In the genomic region with DNA sequence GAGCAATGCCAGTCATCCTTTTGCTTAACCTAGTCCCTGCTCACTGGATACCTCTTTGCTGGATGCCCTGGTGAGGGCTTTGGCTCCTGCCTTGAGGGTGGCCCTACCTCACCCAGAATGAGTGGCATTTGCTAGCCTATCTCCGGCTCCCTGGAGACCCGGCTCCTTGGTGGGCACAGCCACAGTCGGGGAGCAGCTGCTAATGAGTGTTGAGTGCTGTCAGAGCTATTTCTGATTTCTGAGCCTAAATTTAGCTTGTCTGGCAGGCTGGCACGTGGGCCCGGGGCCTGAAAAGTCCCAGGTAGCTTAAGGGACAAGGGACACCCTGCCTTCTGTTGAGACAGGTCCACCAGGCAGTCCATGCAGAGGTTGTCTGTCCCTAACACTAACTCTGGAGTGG, we compare ENCODE assay signal across 1 mouse cellular context.
TF ChIP-seq lines count a peak whose summit lies in the region.

No protein-coding gene starts in this region.

TF ChIP-seq in CH12.LX, 34 proteins besides CTCF, POLR2A, EP300 and RAD21 (continued from another document):
- TF ChIP-seq MYC (IDR thresholded peaks at IDR 0.05; ENCODE audit: low read depth, low read length) (no peak), ETS1 (conservative IDR thresholded peaks at IDR 0.05; ENCODE audit: low read depth, low read length) (peak; percentile 57), TCF12 (IDR thresholded peaks at IDR 0.05; ENCODE audit: low read depth, low read length) (peak; percentile 37; the same call in 1 of the 2 replicates), MAX (IDR thresholded peaks at IDR 0.05; ENCODE audit: low read length) (peak; percentile 74), MEF2A (IDR thresholded peaks at IDR 0.05; ENCODE audit: borderline replicate concordance, low read depth, low read length) (peak; percentile 92)
